Mouse (Mus musculus) cerebellum, postnatal 25 days (tissue): ENCODE results near the gene Tmc5.

ENCODE experiments used
- DNase-seq, 2 experiments: peaks; one replicate each; pipeline ENCODE4 v3.0.0; 2021; ENCODE audit warnings: mixed read lengths in 2 of 2

The Tmc5 gene

GRCm38 (mm10) chr7:118698882-118699281 is 101.8 kb downstream of the Tmc5 start:
- no peak for DNase-seq

DNA sequence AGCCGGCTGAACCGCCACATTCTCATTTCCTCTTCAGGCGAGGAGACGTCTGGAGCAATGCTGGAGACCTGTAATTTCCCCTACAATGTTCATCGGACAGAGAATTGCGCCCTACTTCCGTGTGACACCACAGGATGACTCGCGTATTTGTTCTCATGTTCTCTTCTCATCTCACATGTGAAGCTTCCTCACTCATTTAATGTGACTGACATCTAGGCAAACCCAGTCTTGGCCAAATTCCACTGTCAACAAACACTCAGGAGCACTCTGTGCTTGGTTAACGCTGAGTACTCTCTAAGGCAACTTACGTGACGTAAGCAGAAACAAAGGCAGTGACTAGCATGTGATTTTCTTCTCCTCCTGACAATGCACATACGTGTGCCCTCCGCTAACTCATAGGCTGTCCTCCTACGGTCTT is 106.1 kb downstream of the Tmc5 start:
- DNase-seq = no peak

- DNase-seq = no peak
These were observed 107.1 kb downstream of the Tmc5 start for GRCm38 (mm10) chr7:118704001-118704850.

GRCm38 (mm10) chr7:118705101-118705961 is 108.2 kb downstream of the Tmc5 start, which contains the start of gene Gde1:
Gene Gde1, minus strand, starts transcription at chr7:118705778.
- peak; percentile 93 to 95 for DNase-seq

GRCm38 (mm10) chr7:118706051-118706450 is 109.0 kb downstream of the Tmc5 start:
- no peak for DNase-seq

GRCm38 (mm10) chr7:118706488-118706887 is 109.4 kb downstream of the Tmc5 start:
- no peak for DNase-seq

- DNase-seq = no peak
These were observed 110.1 kb downstream of the Tmc5 start for GRCm38 (mm10) chr7:118707216-118707615.

GRCm38 (mm10) chr7:118708002-118708401 is 110.9 kb downstream of the Tmc5 start:
- DNase-seq = peak in 1 of 2 experiments; percentile 32

- no peak for DNase-seq
These were observed 113.7 kb downstream of the Tmc5 start for GRCm38 (mm10) chr7:118710776-118711175.

DNA sequence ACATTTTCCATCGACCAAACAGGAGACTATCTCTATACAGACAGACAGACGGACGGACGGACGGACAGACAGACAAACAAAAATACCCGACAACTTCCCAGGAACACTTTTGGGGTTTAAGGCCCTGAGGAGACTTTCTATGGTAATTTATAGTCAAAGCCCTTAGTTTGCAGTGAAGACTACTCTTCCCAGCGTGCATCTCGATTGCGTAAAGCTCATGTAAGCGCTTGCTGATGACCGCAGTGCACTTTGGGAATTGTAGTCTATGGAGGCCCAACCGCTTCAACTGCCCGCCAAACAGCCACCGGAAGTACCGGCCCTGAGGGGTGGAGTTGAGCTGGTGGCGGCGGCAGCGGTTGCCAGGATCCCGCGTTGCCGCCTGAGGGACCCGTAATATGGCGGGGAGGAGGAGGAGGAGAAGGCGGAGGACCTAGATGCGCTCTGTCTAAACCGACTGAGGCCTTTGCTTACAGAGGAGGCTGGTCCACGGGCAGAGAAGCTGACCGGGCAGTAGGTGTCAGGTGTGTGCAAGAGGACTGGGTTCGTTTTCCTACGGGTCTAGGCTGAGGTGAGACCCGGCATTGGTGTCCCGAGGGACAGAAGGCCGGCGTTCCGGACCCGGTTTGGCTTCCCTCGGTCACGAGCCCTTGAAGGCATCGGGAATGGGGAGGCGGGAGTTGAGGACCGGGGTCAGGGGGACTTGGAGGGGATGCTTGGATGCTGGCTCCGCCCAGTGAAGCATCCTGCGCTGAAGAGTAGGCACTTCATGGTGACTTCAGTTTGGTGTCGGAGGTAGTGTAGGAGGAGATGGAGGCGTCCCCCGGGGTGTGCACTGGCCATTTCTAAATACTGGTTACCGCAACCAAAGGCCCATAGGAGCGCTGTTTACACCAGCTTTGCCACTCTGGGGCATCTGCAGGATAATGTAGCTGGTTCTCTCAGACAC is 115.4 kb downstream of the Tmc5 start, which contains the start of gene Ccp110:
Gene Ccp110 (plus strand): TSS at position 325 of the 946 bp plus-strand sequence.
- DNase-seq = peak; percentile 90 to 93

DNA sequence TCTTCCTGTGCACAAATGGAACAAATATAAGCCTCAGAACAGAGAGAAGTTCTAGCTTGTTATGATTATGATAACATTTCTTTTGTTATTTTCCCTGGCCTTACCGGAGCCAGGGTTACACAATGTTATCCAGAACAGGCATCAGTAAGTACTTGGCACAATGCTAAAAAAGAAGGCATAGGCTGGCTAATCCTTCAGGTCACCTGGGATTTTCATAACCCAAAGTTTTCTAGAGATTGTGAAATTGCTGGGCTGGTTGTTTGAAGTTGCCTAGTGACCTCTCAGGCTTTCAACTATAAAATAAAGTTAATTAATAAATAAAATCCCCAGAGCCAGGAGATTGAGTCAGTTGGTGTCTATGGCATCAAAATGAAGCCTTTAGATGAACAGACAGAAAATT is 117.8 kb downstream of the Tmc5 start:
- no peak for DNase-seq

DNA sequence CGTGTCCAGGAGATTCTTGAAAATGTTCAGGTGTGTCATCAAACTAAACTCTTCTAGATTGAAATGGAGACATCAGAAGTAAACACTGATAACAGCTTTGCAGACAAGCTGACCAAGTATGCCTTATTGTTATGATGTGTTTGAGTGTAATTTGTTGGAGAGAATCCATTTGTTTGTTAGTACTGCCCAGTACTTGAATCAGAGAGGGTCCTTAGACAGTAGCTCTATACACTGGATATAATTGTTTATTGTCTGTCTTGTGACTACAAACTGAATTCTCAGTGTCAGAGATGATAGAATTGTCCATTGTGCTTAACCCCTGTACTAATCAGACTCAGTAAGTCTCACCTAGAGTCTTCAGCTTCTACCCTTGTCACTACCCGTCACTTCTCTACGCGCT is 121.0 kb downstream of the Tmc5 start:
- DNase-seq = no peak

DNA sequence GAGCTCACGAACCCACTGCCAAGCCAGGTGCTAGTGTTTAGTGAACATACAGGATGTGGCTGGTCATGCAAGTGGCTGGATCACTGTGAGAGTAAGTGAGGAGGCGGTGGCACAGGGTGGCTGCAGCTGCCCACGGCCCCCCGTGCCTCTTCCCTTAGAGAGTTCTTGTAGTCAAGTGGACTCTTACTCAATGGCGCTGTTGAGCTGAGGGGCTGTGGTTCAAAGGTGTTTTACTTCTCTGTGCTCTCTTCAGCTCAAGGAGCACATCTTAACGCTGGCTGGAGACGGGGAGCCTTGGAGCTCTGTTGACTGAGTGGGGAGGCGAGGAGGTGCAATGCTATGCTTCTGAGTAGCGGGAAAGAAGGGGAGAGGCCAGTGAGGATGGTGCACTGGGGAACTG is 126.8 kb downstream of the Tmc5 start:
- DNase-seq = no peak
